8 mouse cellular contexts compared by ENCODE assay signal in genomic region chr6:99666318-99667171, GRCm38 (mm10). TPM values are rescaled to one million over a fixed set of nuclear protein-coding genes. Genes with fewer than 3 reads are reported as not detected.
DNase-seq lines count a peak whose midpoint lies in the region; ATAC-seq lines count a peak whose summit lies in the region.

Eif4e3 (minus strand) TSS chr6:99666771.
Gm20696 (minus strand) TSS chr6:99666797.

- ATAC-seq in erythroblast, adult 5-6 weeks (replicated peaks; ENCODE audit: low FRiP score, poor library complexity, severe bottlenecking): no peak
- peak; percentile 68 for ATAC-seq in hindbrain, embryonic 12.5 days (ENCODE audit: low FRiP score)
- ATAC-seq in limb, embryonic 12.5 days (ENCODE audit: insufficient number of reproducible peaks, insufficient read depth, low FRiP score, low TSS enrichment, low read depth): peak; percentile 57; the same call in 1 of the 2 replicates
- peak; percentile 83 for ATAC-seq in midbrain, embryonic 11.5 days (ENCODE audit: low FRiP score)

- H3K4me3 ChIP-seq in erythroblast, embryonic 14.5 days (replicated peaks): peak within 1 kb of the TSS; percentile 46
- H3K4me3 ChIP-seq in hindbrain, embryonic 12.5 days: peak within 1 kb of the TSS; percentile 82
- H3K4me3 ChIP-seq in limb, embryonic 12.5 days (replicated peaks): peak within 1 kb of the TSS; percentile 85
- peak within 1 kb of the TSS; percentile 85 for H3K4me3 ChIP-seq in midbrain, embryonic 11.5 days (ENCODE audit: low read depth, low read length)

- peaks cover 2% of the 10 kb centered on the region; the same call in 1 of the 2 replicates for H3K4me1 ChIP-seq in erythroblast, embryonic 14.5 days (ENCODE audit: control insufficient read depth)
- H3K4me1 ChIP-seq in hindbrain, embryonic 12.5 days: peaks cover 43% of the 10 kb centered on the region
- peaks cover 26% of the 10 kb centered on the region for H3K4me1 ChIP-seq in limb, embryonic 12.5 days (replicated peaks)
- peaks cover 20% of the 10 kb centered on the region for H3K4me1 ChIP-seq in midbrain, embryonic 11.5 days (ENCODE audit: control insufficient read depth, insufficient read depth, low read length)

- H3K27ac ChIP-seq in hindbrain, embryonic 12.5 days: peak within 1 kb of the TSS; percentile 82
- peak within 1 kb of the TSS; percentile 73 for H3K27ac ChIP-seq in limb, embryonic 12.5 days
- peak within 1 kb of the TSS; percentile 71 for H3K27ac ChIP-seq in midbrain, embryonic 11.5 days (ENCODE audit: low read depth, low read length)

- peak within 1 kb of the TSS; percentile 82 for H3K9ac ChIP-seq in hindbrain, embryonic 12.5 days
- H3K9ac ChIP-seq in limb, embryonic 12.5 days (replicated peaks): peak within 1 kb of the TSS; percentile 89
- H3K9ac ChIP-seq in midbrain, embryonic 11.5 days (ENCODE audit: low read length): peak within 1 kb of the TSS; percentile 91

- peaks cover 49% of the 10 kb centered on the region for H3K27me3 ChIP-seq in erythroblast, embryonic 14.5 days (ENCODE audit: control insufficient read depth)
- H3K27me3 ChIP-seq in hindbrain, embryonic 12.5 days: peaks cover 15% of the 10 kb centered on the region
- 0 out of 2 replicates have a peak, but pooled peaks cover 6% of the 10 kb centered on the region for H3K27me3 ChIP-seq in limb, embryonic 12.5 days
- H3K27me3 ChIP-seq in midbrain, embryonic 11.5 days (ENCODE audit: control insufficient read depth, insufficient read depth, low read length): peaks cover 11% of the 10 kb centered on the region
- H3K27me3 ChIP-seq in splenic B cell, adult 2 months (ENCODE audit: control insufficient read depth, insufficient read depth, low read length, poor library complexity, severe bottlenecking): no peaks in the 10 kb centered on the region

- no peaks in the 10 kb centered on the region for H3K9me3 ChIP-seq in erythroblast, embryonic 14.5 days (ENCODE audit: control insufficient read depth, low read length)
- H3K9me3 ChIP-seq in hindbrain, embryonic 12.5 days (replicated peaks): no peaks in the 10 kb centered on the region
- H3K9me3 ChIP-seq in limb, embryonic 12.5 days: no peaks in the 10 kb centered on the region
- H3K9me3 ChIP-seq in midbrain, embryonic 11.5 days (ENCODE audit: control insufficient read depth, low read length): no peaks in the 10 kb centered on the region

- DNase-seq in cerebellum, adult 18-20 months: peak; percentile 88 to 93
- peak; percentile 35 for DNase-seq in forelimb bud, embryonic 11.5 days (ENCODE audit: low read depth, low spot score)
- DNase-seq in midbrain, embryonic 11.5 days (ENCODE audit: low spot score, missing footprints): peak; percentile 96
- peak; percentile 38 for DNase-seq in splenic B cell, adult 2 months (ENCODE audit: low read depth, low spot score)

- WGBS in hindbrain, embryonic 12.5 days: under 1% methylated on average over 51 of the region's 75 CpGs
- WGBS in limb, embryonic 12.5 days: under 1% methylated on average over 59 of the region's 75 CpGs
- 1% methylated on average over 58 of the region's 75 CpGs for WGBS in midbrain, embryonic 11.5 days

- H3K36me3 ChIP-seq in erythroblast, embryonic 14.5 days (ENCODE audit: control insufficient read depth): no peaks in the 10 kb centered on the region
- no peaks in the 10 kb centered on the region for H3K36me3 ChIP-seq in hindbrain, embryonic 12.5 days
- no peaks in the 10 kb centered on the region for H3K36me3 ChIP-seq in limb, embryonic 12.5 days
- H3K36me3 ChIP-seq in midbrain, embryonic 11.5 days (ENCODE audit: control insufficient read depth, insufficient read depth, low read length): no peaks in the 10 kb centered on the region
- no peaks in the 10 kb centered on the region for H3K36me3 ChIP-seq in splenic B cell, adult 2 months (ENCODE audit: control insufficient read depth, insufficient read depth, low read length, poor library complexity, severe bottlenecking)

- H3K4me2 ChIP-seq in hindbrain, embryonic 12.5 days (replicated peaks): peak within 1 kb of the TSS; percentile 90
- H3K4me2 ChIP-seq in limb, embryonic 12.5 days: peak within 1 kb of the TSS; percentile 88
- peak within 1 kb of the TSS; percentile 96 for H3K4me2 ChIP-seq in midbrain, embryonic 11.5 days

RNA-seq across cellular contexts. Expression of gene Eif4e3, which starts in this region (rescaled TPM):
- 0.02 TPM in 1 of 2 replicates, not detected in the other for polyA plus RNA-seq in erythroblast, embryonic 14.5 days (2012)
- total RNA-seq in erythroblast, adult 5-6 weeks (2015; ENCODE audit: low replicate concordance): 5.6 and 6.1 TPM in 2 replicates
- total RNA-seq in erythroblast, adult 5-6 weeks (2017; ENCODE audit: low replicate concordance): 4.3 and 9.8 TPM in 2 replicates
- 11.0 and 11.2 TPM in 2 replicates for polyA plus RNA-seq in hindbrain, embryonic 12.5 days (2016; fragmentation: Nextera tagmentation; extraction: Ambion mirVana)
- 19.8 and 20.4 TPM in 2 replicates for polyA plus RNA-seq in limb, embryonic 12.5 days (2016; fragmentation: Nextera tagmentation; extraction: Ambion mirVana)
- 16.2 and 17.5 TPM in 2 replicates for polyA plus RNA-seq in midbrain, embryonic 11.5 days (2014; fragmentation: Nextera tagmentation; extraction: Ambion mirVana)

RNA-seq across cellular contexts. Expression of gene Gm20696, which starts in this region (rescaled TPM):
- polyA plus RNA-seq in erythroblast, embryonic 14.5 days (2012): not detected in 2 replicates
- total RNA-seq in erythroblast, adult 5-6 weeks (2015; ENCODE audit: low replicate concordance): 2.7 and 11.3 TPM in 2 replicates
- total RNA-seq in erythroblast, adult 5-6 weeks (2017; ENCODE audit: low replicate concordance): 3.7 and 7.8 TPM in 2 replicates
- 4.4 and 4.6 TPM in 2 replicates for polyA plus RNA-seq in hindbrain, embryonic 12.5 days (2016; fragmentation: Nextera tagmentation; extraction: Ambion mirVana)
- 5.9 and 7.6 TPM in 2 replicates for polyA plus RNA-seq in limb, embryonic 12.5 days (2016; fragmentation: Nextera tagmentation; extraction: Ambion mirVana)
- polyA plus RNA-seq in midbrain, embryonic 11.5 days (2014; fragmentation: Nextera tagmentation; extraction: Ambion mirVana): 2.5 and 3.4 TPM in 2 replicates

Comparison
In these comparisons a context has a peak if more than half of its experiments do, and no peak if none do; other contexts are left out.
1. RNA of gene Eif4e3 (polyA plus RNA-seq): 19.8 to 20.4 TPM in limb, embryonic 12.5 days, 16.2 to 17.5 TPM in midbrain, embryonic 11.5 days and 11.0 to 11.2 TPM in hindbrain, embryonic 12.5 days; 0.02 TPM in erythroblast, embryonic 14.5 days; every median in the first group is over 10 times any median in the second.
2. DNase-seq: peak in every context shown above with its lines; median percentile 96 in midbrain, embryonic 11.5 days; 90 in cerebellum, adult 18-20 months; 38 in splenic B cell, adult 2 months; 35 in forelimb bud, embryonic 11.5 days.
3. Peak in every context shown above with its lines, with median percentiles within 50 percentile points of each other: H3K4me3 ChIP-seq, H3K27ac ChIP-seq, H3K4me2 ChIP-seq and H3K9ac ChIP-seq.